Mouse (Mus musculus) lung, postnatal 10 days (tissue): Measurements from ENCODE around the gene Snx9.

Experiments used
- DNase-seq: peaks from one replicate; pipeline ENCODE4 v3.0.0; 2021

The Snx9 gene

GRCm38 (mm10) chr17:5886943-5887800 lies 46.0 kb downstream of the Snx9 start:
- no peak for DNase-seq

- peak; percentile 90 for DNase-seq
Measured at GRCm38 (mm10) chr17:5890429-5890828, 49.3 kb downstream of the Snx9 start.

GRCm38 (mm10) chr17:5891933-5892683 lies 51.0 kb downstream of the Snx9 start:
- DNase-seq = no peak

- DNase-seq = no peak
Measured at GRCm38 (mm10) chr17:5893092-5893491, 52.0 kb downstream of the Snx9 start.

GRCm38 (mm10) chr17:5893574-5894148 lies 52.5 kb downstream of the Snx9 start:
- no peak for DNase-seq

- no peak for DNase-seq
Measured at GRCm38 (mm10) chr17:5896066-5896465, 54.9 kb downstream of the Snx9 start.

- no peak for DNase-seq
Measured at GRCm38 (mm10) chr17:5896607-5897006, 55.5 kb downstream of the Snx9 start.

GRCm38 (mm10) chr17:5897326-5898200 lies 56.4 kb downstream of the Snx9 start:
- DNase-seq = no peak

GRCm38 (mm10) chr17:5899251-5899650 lies 58.1 kb downstream of the Snx9 start:
- DNase-seq = no peak

GRCm38 (mm10) chr17:5901381-5901780 lies 60.3 kb downstream of the Snx9 start:
- DNase-seq = no peak

- DNase-seq = no peak
Measured at GRCm38 (mm10) chr17:5903630-5904301, 62.6 kb downstream of the Snx9 start.

- no peak for DNase-seq
Measured at GRCm38 (mm10) chr17:5909681-5910080, 68.6 kb downstream of the Snx9 start.

- DNase-seq = peak; percentile 31
Measured at GRCm38 (mm10) chr17:5911591-5911990, 70.5 kb downstream of the Snx9 start.

GRCm38 (mm10) chr17:5912797-5913196 lies 71.7 kb downstream of the Snx9 start:
- DNase-seq = no peak

GRCm38 (mm10) chr17:5914217-5914616 lies 73.1 kb downstream of the Snx9 start:
- peak; percentile 40 for DNase-seq

GRCm38 (mm10) chr17:5921954-5922353 lies 80.8 kb downstream of the Snx9 start:
- no peak for DNase-seq

- DNase-seq = peak; percentile 36
Measured at GRCm38 (mm10) chr17:5923281-5923680, 82.2 kb downstream of the Snx9 start.

GRCm38 (mm10) chr17:5924238-5924637 lies 83.1 kb downstream of the Snx9 start:
- no peak for DNase-seq

- no peak for DNase-seq
Measured at GRCm38 (mm10) chr17:5926710-5927109, 85.6 kb downstream of the Snx9 start.

GRCm38 (mm10) chr17:5929031-5929430 lies 87.9 kb downstream of the Snx9 start:
- DNase-seq = no peak

GRCm38 (mm10) chr17:5932161-5932560 lies 91.0 kb downstream of the Snx9 start:
- no peak for DNase-seq
